Mouse (Mus musculus): ENCODE measurements around the gene Zfp617.
A peak's percentile ranks its signal among the peaks of the same experiment; 100 is the strongest.
"Not testable (repeated sequence)": the region's sequence is repeated elsewhere in the genome, so short reads cannot be mapped to it uniquely, and the experiment has no call there.

Gene Zfp617

GRCm38 (mm10) chr8:71908309-71909261 lies at the start of gene Zfp617, which contains the start of gene Zfp882:
TSS of gene Zfp617 (plus strand) at chr8:71908635.
TSS of gene Zfp882 (plus strand) at chr8:71908608.
- peak; percentile 81 for DNase-seq (ENCODE audit: low read depth, low spot score)

GRCm38 (mm10) chr8:71861551-71861950 lies 46.9 kb upstream of the Zfp617 start:
- H3K27me3 ChIP-seq (ENCODE audit: control insufficient read depth, insufficient read depth, low read length, poor library complexity, severe bottlenecking); DNase-seq (ENCODE audit: low read depth, low spot score); H3K36me3 ChIP-seq (ENCODE audit: control insufficient read depth, insufficient read depth, low read length, poor library complexity, severe bottlenecking): not testable (repeated sequence)

More at GRCm38 (mm10) chr8:71908309-71909261, at the start of gene Zfp617, which contains the start of gene Zfp882:
- no peaks in the 10 kb centered on the region for H3K36me3 ChIP-seq (ENCODE audit: control insufficient read depth, insufficient read depth, low read length, poor library complexity, severe bottlenecking)
- H3K27me3 ChIP-seq (ENCODE audit: control insufficient read depth, insufficient read depth, low read length, poor library complexity, severe bottlenecking), result no peaks in the 10 kb centered on the region

- H3K27me3 ChIP-seq (ENCODE audit: control insufficient read depth, insufficient read depth, low read length, poor library complexity, severe bottlenecking); H3K36me3 ChIP-seq (ENCODE audit: control insufficient read depth, insufficient read depth, low read length, poor library complexity, severe bottlenecking); DNase-seq (ENCODE audit: low read depth, low spot score): not testable (repeated sequence)
These were observed 46.4 kb upstream of the Zfp617 start for GRCm38 (mm10) chr8:71862038-71862437.

GRCm38 (mm10) chr8:71881618-71882274 lies 26.7 kb upstream of the Zfp617 start, which contains the start of gene Zfp709:
TSS of gene Zfp709 (plus strand) at chr8:71882019.
- Histone ChIP-seq H3K27me3 (ENCODE audit: control insufficient read depth, insufficient read depth, low read length, poor library complexity, severe bottlenecking) (no peaks in the 10 kb centered on the region), H3K36me3 (ENCODE audit: control insufficient read depth, insufficient read depth, low read length, poor library complexity, severe bottlenecking) (peaks cover 11% of the 10 kb centered on the region; the same call in 1 of the 2 replicates)
- peak; percentile 68 for DNase-seq (ENCODE audit: low read depth, low spot score)

- H3K36me3 ChIP-seq (ENCODE audit: control insufficient read depth, insufficient read depth, low read length, poor library complexity, severe bottlenecking); H3K27me3 ChIP-seq (ENCODE audit: control insufficient read depth, insufficient read depth, low read length, poor library complexity, severe bottlenecking): not testable (repeated sequence)
These were observed 7.8 kb upstream of the Zfp617 start for GRCm38 (mm10) chr8:71900666-71901065.

GRCm38 (mm10) chr8:71903084-71903483 lies 5.4 kb upstream of the Zfp617 start:
- not testable (repeated sequence) for H3K36me3 ChIP-seq (ENCODE audit: control insufficient read depth, insufficient read depth, low read length, poor library complexity, severe bottlenecking); DNase-seq (ENCODE audit: low read depth, low spot score); H3K27me3 ChIP-seq (ENCODE audit: control insufficient read depth, insufficient read depth, low read length, poor library complexity, severe bottlenecking)

More at GRCm38 (mm10) chr8:71900666-71901065, 7.8 kb upstream of the Zfp617 start:
- not testable (repeated sequence) for DNase-seq (ENCODE audit: low read depth, low spot score)

- DNase-seq (ENCODE audit: low read depth, low spot score), result no peak
- H3K36me3 ChIP-seq (ENCODE audit: control insufficient read depth, insufficient read depth, low read length, poor library complexity, severe bottlenecking), result no peaks in the 10 kb centered on the region
- H3K27me3 ChIP-seq (ENCODE audit: control insufficient read depth, insufficient read depth, low read length, poor library complexity, severe bottlenecking), result no peaks in the 10 kb centered on the region
These were observed 1.6 kb upstream of the Zfp617 start for GRCm38 (mm10) chr8:71906809-71907208.

GRCm38 (mm10) chr8:71907798-71908257 lies 607 bp upstream of the Zfp617 start:
- no peaks in the 10 kb centered on the region for H3K27me3 ChIP-seq (ENCODE audit: control insufficient read depth, insufficient read depth, low read length, poor library complexity, severe bottlenecking)
- no peak for DNase-seq (ENCODE audit: low read depth, low spot score)
- H3K36me3 ChIP-seq (ENCODE audit: control insufficient read depth, insufficient read depth, low read length, poor library complexity, severe bottlenecking), result no peaks in the 10 kb centered on the region

- no peak for DNase-seq (ENCODE audit: low read depth, low spot score)
- no peaks in the 10 kb centered on the region for H3K27me3 ChIP-seq (ENCODE audit: control insufficient read depth, insufficient read depth, low read length, poor library complexity, severe bottlenecking)
- peaks cover 5% of the 10 kb centered on the region for H3K36me3 ChIP-seq (ENCODE audit: control insufficient read depth, insufficient read depth, low read length, poor library complexity, severe bottlenecking)
These were observed 3.9 kb downstream of the Zfp617 start for GRCm38 (mm10) chr8:71912286-71912685.

GRCm38 (mm10) chr8:71922567-71923401 lies 14.3 kb downstream of the Zfp617 start:
- DNase-seq (ENCODE audit: low read depth, low spot score), result peak; percentile 93
- H3K36me3 ChIP-seq (ENCODE audit: control insufficient read depth, insufficient read depth, low read length, poor library complexity, severe bottlenecking), result no peaks in the 10 kb centered on the region
- no peaks in the 10 kb centered on the region for H3K27me3 ChIP-seq (ENCODE audit: control insufficient read depth, insufficient read depth, low read length, poor library complexity, severe bottlenecking)

GRCm38 (mm10) chr8:71925791-71926190 lies 17.4 kb downstream of the Zfp617 start:
- Histone ChIP-seq H3K27me3 (ENCODE audit: control insufficient read depth, insufficient read depth, low read length, poor library complexity, severe bottlenecking) (no peaks in the 10 kb centered on the region), H3K36me3 (ENCODE audit: control insufficient read depth, insufficient read depth, low read length, poor library complexity, severe bottlenecking) (no peaks in the 10 kb centered on the region; the same call in 1 of the 2 replicates)
- no peak for DNase-seq (ENCODE audit: low read depth, low spot score)

GRCm38 (mm10) chr8:71926551-71926950 lies 18.1 kb downstream of the Zfp617 start:
- DNase-seq (ENCODE audit: low read depth, low spot score), result no peak
- H3K27me3 ChIP-seq (ENCODE audit: control insufficient read depth, insufficient read depth, low read length, poor library complexity, severe bottlenecking), result no peaks in the 10 kb centered on the region
- peaks cover 4% of the 10 kb centered on the region for H3K36me3 ChIP-seq (ENCODE audit: control insufficient read depth, insufficient read depth, low read length, poor library complexity, severe bottlenecking)

- no peak for DNase-seq (ENCODE audit: low read depth, low spot score)
- Histone ChIP-seq H3K36me3 (ENCODE audit: control insufficient read depth, insufficient read depth, low read length, poor library complexity, severe bottlenecking) (peaks cover 4% of the 10 kb centered on the region), H3K27me3 (ENCODE audit: control insufficient read depth, insufficient read depth, low read length, poor library complexity, severe bottlenecking) (no peaks in the 10 kb centered on the region)
These were observed 19.3 kb downstream of the Zfp617 start for GRCm38 (mm10) chr8:71927779-71928178.

- not testable (repeated sequence) for H3K36me3 ChIP-seq (ENCODE audit: control insufficient read depth, insufficient read depth, low read length, poor library complexity, severe bottlenecking); H3K27me3 ChIP-seq (ENCODE audit: control insufficient read depth, insufficient read depth, low read length, poor library complexity, severe bottlenecking); DNase-seq (ENCODE audit: low read depth, low spot score)
These were observed 29.6 kb downstream of the Zfp617 start for GRCm38 (mm10) chr8:71938037-71938436.

Measured in splenic B cell, adult 2 months (primary cell).